Mouse (Mus musculus) CD4-positive, CD25-positive, alpha-beta regulatory T cell, adult 4 months (primary cell): ENCODE data around the gene Nol3. TPM values are rescaled to one million over a fixed set of nuclear protein-coding genes. Genes with fewer than 3 reads are reported as not detected.
"Not testable (repeated sequence)": the region's sequence is repeated elsewhere in the genome, so short reads cannot be mapped to it uniquely, and the experiment has no call there.

Experiments used
- ATAC-seq: one replicate; pipeline ENCODE4 v1.8.0; 2017
- polyA plus RNA-seq, 2 experiments: library from polyadenylated mRNA; unstranded; fragments of 100-300 nt; shearing (Covaris generic); gene quantifications; one replicate each; pipeline ENCODE4 v1.2.1; 2017

Gene Nol3
- under 1 TPM in 1 of 2 experiments, not detected in 1; 0.15 TPM for polyA plus RNA-seq

DNA sequence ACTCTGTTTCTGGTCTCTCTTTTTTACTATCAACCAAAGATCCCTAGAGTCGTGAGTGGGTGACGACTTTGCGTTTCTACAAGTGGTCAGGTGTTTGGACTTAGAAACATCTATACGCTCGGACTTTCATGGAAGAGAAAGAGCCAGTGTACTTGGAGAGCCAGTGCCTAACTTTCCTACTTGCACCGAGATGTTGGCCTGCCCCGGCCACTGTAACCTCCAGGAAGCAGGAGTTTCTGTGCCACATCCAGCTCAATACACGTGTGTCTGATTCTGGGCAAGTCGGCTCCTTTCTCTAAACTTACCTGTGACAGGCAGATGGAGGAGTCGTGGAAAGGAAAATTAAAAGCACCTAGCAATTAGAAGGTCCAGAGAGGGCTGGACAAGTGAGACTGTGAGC is at the start of gene Nol3:
Gene Nol3 (plus strand): TSS at position 301 of the 400 bp plus-strand sequence.
- no peak for ATAC-seq

DNA sequence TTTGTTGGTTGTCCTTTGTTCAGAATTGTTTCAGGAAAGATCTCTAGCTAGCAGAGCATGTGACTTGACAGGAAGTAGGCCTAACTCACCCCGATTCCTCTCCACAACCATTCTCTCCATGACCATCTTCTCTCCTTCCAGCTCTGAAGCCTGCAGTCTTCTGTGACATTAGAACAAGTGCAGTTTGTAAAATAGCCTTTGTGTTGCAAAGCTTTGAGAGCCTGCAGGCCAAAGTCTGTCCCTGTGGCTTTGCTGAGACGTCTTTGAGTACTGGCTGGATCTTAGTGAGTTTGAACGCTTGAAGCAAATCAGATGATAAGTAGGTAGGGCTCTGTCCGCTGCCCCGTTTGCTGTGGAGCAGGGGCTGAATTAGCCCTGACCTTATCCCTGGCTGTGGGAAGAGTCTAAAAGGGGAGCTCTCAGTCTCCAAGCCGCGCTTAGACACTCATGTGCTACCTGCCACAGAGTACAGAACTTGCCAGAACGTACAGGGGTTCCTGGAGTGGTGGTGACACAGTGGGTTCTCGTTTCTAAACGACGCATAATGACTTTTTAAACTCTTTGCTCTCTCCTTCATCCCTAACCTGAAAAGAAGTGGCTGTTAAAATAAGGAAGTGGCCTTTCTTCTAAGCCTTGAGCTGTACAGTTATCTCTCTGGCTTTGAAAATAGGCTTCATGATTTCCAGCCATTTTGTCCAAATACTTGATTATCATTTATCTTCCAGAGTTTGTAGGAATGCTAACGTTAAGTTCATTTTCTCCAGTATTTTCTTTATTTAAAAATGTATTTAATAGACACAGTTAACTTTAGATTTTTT is 44.2 kb upstream of the Nol3 start:
- no peak for ATAC-seq

DNA sequence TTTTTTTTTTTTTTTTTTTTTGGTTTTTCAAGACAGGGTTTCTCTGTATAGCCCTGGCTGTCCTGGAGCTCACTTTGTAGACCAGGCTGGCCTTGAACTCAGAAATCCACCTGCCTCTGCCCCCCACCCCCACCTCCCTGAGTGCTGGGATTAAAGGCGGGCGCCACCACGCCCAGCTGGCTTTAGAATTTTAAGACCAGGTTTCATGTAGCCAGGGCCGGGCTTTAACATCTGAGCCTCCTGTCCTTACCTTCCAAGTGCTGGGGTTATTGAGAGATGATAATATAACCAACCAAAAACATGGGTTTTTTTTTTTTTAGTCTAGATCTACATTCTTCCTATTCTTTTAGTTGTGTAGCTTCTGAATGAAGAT is 43.6 kb upstream of the Nol3 start:
- not testable (repeated sequence) for ATAC-seq

DNA sequence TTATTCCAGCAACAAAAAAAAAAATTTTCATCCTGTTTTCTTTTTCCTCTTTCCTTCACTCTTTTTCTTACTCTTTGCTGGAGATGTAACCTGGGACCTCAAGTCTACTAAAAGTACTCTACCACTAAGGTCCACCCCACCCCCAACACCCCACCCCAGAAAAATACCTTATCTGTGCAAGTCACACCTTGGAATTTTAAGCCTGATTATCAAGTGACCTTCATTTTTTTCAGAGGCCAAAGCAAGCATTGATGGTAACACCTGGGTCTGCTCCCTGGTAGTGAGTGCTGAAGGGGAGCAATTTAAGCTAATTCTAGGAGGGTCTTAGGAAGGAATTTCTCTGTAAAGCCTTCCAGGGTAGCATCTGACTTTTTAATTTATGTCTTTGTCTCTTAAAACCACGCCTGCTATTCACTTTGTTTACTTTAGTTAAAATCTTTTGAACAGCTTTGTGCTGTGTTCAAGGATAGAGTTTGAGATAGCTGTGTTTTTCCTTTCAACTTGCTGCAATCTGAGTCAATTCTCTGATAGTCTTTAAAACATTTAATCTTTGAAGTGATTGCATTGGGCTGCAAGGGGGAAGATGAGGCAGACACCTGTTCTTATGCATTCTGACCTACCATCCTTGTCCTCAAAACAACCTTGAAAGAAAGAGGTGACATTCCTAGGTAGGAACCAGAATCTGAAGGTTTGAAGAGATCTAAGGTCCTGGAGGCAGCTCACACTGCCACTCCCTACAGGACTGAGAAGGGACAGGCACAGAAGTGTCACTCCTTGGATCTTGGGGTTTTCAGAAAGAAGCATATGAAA is 42.6 kb upstream of the Nol3 start:
- ATAC-seq = no peak

DNA sequence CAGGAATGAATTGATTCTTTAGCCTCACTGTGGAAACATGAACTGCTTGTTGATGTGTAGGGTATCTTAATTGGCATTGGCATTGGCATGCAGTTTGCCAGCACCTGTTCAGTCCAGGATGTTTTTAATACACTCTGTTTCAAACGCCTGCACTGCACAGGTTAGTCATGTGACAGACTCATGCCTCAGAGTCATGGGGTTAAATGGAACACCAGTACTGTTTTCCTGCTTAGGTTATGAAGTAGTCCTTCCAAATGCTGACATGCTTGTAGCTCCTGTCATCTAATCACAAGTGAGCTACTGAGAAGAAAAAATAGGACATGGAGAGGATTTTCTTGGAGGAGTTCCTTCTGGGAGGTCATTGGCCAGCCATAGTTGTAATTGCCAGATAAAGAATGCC is 40.7 kb upstream of the Nol3 start:
- ATAC-seq = no peak

DNA sequence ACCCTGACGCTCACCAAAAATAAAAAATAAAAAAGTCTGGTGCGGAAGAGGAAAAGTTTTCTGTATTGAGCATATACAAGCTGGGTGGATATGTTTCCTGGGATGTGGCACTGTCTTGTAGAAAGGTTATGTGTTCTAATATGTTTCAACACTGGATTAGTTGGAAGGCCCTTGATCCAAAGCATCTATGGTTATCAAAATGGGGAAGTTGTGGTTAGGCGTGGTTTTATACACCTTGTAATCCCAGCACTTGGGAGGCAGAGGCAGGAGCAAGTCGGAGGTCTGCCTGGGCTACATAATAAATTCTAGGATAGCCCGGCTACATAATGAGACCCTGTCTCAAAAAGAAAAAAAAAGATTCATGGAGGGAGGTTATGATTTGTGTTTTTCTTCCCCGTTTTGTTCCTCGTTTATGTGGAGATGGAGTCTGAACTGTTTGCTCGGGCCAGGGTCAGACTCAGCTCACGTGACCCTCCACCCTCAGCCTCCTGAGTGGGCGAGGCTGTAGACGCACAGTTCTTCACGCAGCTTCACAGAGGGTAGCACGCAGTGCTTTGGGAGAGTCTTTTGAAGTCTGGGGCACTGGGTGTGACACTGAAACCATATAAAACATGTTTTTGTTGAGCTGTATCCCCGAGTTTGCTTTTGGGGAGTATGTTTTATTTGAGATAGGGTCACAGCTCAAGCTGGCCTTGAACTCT is 38.3 kb upstream of the Nol3 start:
- no peak for ATAC-seq

DNA sequence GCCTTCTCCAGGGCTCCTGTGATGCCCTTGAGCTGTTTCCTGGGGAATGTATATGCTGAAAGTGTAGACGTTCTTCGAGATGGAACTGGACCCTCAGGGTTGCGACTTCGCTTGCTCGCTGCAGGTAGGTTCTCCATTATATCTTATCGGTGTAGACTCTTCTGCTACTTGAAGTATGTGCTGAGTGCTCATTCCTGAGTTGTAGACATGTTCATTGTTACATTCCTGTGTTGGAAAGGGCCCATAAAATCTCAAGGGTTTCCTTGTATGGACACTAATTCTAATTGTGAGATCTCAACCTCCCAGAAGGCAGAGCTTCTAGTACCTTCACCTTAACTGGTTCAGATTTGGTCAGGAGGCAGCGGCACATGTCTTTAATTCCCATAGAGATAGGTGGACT is 34.9 kb upstream of the Nol3 start:
- ATAC-seq = no peak

DNA sequence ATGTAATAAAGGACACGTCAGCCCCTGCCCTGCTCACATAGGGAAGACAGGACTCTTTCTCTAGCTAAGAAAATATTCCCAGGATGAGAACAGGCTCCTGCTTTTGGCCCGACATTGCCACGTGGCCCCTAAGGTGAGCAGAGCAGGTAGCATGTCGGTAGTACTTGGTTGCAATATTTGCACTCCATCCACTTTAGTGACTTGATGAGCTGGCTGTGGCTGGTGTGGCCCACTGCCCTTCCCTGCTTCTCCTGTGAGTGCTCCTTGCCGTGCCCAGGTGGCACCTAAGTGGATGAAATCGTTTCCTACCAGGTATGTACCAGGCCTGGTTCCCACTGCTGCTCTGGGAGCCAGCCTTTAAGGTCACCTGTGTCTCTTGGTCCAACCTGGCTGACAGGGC is 24.0 kb upstream of the Nol3 start:
- ATAC-seq = no peak

DNA sequence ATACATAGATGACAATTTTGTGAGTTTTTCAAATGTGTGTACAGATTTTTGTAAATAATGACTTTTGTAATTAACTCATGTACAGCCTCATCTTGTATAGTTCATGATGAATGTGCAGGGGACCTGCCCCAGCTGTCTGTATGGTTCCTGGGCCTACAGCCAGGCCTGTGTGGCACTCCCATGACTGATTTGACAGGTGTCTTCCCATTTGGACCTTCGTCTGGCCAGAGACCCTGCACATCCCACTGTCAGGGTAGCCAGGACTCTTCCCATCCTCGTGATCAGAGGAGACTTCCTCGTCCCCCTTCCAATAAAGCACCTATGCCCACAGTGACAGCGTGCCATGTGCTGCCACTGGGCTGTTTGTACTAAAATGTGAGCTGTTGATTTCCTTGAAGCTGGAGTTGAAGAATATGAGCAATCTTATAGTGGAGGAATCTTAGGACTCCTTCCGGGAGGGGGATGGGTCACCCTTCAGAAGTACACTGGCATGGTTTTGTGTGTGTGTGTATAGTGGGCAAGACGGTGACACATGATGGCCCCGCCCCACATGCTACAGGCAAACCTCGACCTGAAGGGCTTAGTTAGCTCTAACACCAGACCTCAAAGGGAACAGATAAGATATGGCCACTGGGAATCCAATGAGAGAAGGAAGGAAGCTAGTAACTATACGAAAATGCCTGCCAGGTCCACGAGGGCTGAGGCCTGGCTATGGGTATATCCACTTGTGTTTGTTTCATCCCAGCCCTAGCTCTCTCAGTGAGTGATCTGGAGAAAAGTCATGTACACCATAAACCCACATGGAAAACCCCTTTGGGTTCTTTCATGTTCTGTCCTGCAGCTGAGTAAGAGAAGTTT is 23.0 kb upstream of the Nol3 start:
- no peak for ATAC-seq

DNA sequence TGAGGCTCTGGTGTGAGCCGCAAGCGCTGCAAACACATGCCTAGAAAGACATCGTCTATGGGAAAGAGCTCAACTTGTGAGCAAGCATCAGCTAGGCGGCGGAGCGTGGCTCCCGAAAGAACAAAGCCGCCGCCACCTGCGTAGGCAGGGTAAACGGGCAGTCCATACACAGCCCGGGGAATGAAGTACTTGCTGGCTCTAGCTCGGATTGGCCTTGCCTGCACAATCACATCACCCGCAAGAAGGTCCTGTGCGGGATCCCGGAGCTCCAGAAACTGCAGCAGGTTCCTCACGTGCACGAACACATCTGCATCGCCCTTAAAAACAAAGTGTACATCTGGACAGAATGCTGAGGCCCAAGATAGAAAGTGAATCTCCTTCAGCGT is 22.2 kb upstream of the Nol3 start:
- no peak for ATAC-seq

DNA sequence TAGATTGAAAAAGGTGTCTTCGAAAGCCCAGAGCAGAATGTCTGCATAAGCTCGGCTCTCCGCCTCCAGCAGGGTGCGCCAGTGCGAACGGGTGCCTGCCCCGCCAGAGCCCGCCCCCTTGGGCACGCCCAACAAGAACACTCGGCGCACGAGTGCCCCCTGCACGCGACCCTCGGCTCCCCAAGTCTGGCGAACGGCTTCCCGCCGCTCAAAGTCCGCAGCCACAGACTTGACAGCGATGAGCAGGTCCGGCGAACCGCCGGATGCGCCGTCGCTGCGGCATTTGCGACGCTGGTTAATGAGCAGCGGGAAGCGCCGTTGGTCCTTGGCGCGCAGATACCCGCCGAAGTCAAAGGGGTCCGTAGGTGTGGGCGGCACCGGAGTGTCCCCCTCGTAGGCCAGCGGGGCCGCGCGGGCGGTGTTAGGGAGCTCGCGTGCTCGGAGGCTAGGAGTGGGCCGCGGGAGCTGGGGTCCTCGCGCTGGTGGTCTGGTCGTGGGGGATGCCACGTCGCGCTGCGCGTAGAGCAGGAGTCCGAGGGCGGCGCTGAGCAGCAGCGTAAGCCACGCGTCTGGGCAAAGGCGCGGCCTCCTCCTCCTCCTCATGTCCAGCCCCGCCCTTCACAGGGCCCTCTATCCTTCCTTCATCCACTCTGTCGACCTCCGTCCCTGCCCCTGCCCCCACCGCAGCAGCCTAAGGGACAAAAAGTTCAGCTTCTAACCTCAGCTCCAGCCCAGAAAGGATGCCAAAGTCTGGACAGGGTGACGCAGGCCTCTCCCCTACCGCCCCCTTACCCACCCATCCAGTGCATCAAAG is 21.6 kb upstream of the Nol3 start:
- peak; percentile 88 for ATAC-seq

DNA sequence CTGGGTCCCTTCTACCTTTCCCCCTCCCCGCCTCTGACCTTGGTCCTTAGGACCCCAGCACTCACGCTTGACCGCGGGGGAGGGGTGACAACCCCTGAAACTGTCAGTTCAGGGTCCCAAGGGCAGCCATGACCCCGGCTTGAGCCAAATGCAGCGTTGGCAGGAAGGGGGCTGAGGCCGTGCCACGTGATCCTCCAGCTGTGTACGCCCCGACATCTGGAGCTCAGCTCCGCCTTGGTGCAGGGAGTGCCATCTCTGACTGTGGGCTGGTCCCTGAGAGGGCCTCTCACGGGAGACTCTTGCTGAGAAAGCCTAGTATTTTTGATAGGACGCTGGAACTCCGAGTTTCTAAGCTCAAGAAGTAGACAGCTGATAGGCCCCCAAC is 21.0 kb upstream of the Nol3 start, which contains the start of gene B3gnt9:
Gene B3gnt9 (minus strand): TSS at position 188 of the 385 bp plus-strand sequence.
- ATAC-seq = peak; percentile 51

DNA sequence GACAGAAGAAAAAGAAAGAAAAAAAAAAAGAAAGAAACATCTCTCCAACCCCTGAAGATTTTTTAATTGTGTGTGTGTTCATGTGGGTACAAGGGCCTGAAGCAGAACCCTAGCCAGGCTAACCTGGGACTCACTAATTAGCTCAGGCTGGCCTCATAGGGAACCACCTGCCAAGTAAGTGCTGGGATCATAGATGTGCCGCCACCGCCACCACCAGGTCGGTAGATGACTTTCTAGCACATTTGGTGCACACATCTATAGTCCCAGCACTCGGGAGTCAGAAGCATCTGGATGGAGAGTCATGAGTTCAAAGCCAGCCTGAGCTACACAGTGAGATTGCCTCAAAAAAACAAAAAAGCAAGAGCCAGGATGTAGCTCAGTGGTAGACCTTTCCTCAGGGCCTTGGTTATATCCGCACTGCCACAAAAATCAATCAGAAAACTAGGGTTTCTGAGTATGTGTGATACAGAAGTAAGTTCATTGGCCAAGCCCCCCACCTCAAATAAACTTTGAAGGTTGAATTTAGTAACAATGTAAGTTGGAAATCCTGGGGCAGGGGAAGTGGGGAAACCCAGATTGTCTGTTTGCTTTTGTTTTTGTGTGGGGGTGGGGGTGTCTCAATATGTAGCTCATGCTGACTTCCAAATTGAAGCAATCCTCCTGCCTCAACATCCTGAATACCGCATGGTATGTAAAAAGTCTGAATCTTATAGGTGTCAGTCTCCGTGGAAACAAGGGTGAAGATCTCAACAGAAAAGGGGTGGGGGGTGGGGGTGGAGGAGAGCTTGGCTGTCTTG is 18.4 kb upstream of the Nol3 start:
- no peak for ATAC-seq

DNA sequence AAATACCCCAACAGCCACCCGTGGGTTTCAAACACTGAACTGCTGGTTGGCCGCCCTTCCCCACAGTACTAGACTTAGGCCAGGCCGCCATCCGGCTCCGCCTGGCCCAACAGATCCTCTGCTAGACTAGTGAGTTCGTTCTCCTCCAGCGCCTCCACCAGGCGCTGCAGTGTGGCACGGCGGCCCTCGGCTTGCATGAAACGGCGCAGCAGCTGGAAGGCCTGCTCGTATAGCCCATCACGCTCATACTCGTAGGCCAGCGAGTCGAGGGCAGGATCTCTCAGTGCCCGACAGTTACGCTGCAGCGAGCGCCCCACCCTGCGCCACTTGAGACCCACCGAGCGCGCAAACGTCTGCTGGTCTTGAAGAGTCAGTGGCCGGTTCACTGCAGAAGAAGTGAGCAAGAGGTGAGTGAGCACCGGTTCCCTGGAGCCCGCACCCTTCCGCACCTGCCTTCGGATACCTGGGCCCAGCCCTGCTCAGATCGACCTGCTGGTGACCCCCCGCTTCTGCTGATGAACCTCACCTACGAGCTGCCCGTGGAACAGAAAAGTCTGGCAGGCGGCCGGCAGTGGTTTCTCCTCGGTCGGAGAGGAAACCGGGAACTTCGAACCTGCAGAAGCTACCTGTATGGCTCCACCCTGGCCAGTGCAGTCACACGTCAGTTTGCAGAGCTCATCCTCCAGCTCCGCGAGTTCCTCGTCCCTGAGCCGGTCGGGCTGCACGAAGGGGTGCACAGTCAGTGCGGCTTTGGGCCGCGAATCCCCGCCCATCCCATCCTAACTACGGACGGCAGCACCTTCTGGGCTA is 16.8 kb upstream of the Nol3 start:
- ATAC-seq = no peak

DNA sequence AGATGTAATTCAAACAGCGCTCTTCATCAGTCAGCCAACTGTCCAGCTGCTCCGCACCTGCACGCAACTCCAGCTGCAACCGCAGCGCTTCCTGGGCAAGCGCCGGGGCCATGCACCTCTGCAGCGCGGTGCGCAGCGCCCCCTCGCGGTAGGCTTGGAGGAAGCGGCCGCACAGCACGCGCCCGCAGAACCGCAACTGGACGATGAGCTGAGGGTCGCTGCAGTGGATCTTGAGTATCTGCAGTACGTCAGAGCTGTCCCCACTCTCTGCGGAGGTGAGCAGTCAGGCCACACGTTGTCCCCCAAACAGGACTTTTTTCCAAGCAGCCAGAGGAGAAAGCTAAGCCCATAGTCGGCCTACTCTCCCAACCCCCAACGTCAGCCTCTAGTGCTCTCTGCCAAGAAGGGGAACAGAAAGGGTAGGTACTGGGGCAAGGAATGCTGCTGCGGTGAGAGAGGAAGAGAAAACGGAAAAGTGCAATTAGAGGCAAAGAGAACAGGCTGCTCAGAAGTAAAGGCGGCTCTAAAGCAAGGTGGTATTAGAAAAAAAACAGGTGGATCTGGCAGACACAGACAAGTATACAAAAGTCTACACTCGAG is 16.1 kb upstream of the Nol3 start:
- ATAC-seq = peak; percentile 38

DNA sequence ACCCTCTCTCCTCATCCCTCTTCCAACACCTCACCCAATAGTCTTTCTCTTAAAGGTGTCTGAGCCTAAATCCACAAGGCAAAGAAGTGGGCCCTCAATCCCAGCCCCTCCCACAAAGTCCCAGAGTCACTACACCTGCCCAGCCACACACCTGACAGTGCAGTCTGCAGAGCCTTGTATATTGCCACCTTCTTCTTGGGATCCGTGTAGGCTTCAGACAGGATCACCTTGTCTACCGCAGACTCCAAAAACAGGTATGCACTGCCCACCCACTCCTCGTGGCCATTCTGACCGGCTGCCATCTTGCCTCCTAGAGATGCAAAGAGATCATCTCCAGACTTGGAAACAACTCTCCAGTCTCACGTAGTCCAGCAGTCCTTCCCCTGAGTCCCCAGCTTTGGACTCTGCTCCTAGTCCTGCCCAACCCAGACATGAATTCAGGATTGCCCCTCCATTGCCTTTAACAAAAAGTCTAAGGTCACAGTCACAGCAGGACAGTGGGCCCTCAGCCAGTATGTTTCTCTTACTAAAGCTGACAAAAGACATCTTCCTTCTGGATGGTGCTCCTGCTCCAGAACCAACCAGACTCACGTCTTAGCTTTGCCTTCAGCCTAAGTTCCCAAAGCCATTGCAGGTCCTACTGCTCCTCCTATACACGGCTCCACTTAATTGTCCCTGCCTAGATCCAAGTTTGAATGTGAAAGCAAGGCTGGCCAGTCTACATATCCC is 15.4 kb upstream of the Nol3 start:
- no peak for ATAC-seq

DNA sequence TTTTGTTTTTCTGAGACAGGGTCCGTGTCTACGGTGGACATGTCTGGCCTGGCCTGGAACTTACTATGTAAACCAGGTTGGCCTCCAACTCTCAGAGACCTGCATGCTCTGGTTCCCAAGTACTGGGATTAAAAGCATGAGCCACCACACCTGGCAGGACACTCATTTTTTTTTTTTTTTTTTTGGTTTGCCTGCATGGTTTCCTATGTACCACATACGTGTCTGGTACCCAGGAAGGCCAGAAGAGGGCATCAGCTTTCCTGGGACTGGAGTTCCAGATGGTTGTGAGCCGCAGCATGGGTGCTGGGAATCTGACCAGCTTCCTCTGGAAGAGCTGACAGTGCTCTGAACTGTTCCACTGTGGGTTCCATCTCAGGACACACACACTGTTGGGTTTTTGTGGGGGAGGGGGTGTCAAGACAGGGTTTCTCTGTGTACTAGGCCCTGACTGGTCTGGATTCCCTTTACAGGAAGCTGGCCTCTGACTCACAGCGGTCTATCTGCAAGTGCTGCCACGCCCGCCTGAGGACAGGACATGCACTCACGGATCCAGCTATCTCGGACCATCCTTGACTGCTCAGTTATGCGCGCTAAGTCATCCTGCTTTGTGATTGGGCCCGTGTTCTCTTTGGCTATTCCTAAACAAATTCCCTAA is 14.5 kb upstream of the Nol3 start:
- ATAC-seq = no peak
